Mouse (Mus musculus) lung, embryonic 16.5 days (tissue): ENCODE measurements around the gene Kif14. TPM values are rescaled to one million over a fixed set of nuclear protein-coding genes. Genes with fewer than 3 reads are reported as not detected.
A peak's percentile ranks its signal among the peaks of the same experiment; 100 is the strongest.
"Not testable (repeated sequence)": the region's sequence is repeated elsewhere in the genome, so short reads cannot be mapped to it uniquely, and the experiment has no call there.

Source experiments
- ATAC-seq: fragments of 200-750 bp; cut with Nextera tagmentation; 2 replicates; pipeline ENCODE4 v1.8.0; 2017; ENCODE audit warnings: low read depth, mild to moderate bottlenecking, moderate library complexity
- H3K27ac ChIP-seq: fragments of 300-500 bp; sonication (generic); 2 replicates; pipeline ENCODE4 v1.5.1; 2014; ENCODE audit warnings: mild to moderate bottlenecking, control low read depth, low read length
- H3K27me3 ChIP-seq: fragments of 300-500 bp; sonication (generic); 2 replicates; pipeline ENCODE4 v1.6.1; 2014; ENCODE audit warnings: low read depth, low read length, mixed read lengths; ENCODE audit not compliant: control insufficient read depth, insufficient read depth
- H3K36me3 ChIP-seq: fragments of 300-500 bp; sonication (generic); 2 replicates; pipeline ENCODE4 v1.6.1; 2014; ENCODE audit warnings: low read length; ENCODE audit not compliant: control insufficient read depth, insufficient read depth
- H3K4me1 ChIP-seq: fragments of 300-500 bp; sonication (generic); replicated peaks from 2 replicates; pipeline ENCODE4 v1.6.1; 2014; ENCODE audit warnings: low read length, mixed read lengths; ENCODE audit not compliant: control insufficient read depth, insufficient read depth
- H3K4me2 ChIP-seq: fragments of 300-500 bp; sonication (generic); 2 replicates; pipeline ENCODE4 v1.6.1; 2014; ENCODE audit warnings: low read depth, low read length, control low read depth
- H3K4me3 ChIP-seq: fragments of 300-500 bp; sonication (generic); 2 replicates; pipeline ENCODE4 v1.5.1; 2014; ENCODE audit warnings: mild to moderate bottlenecking, low read length, control low read depth
- H3K9ac ChIP-seq: fragments of 300-500 bp; sonication (generic); 2 replicates; pipeline ENCODE4 v1.6.1; 2014; ENCODE audit warnings: low read length, control low read depth
- H3K9me3 ChIP-seq: fragments of 300-500 bp; sonication (generic); 2 replicates; pipeline ENCODE4 v1.6.1; 2016; ENCODE audit warnings: low read length; ENCODE audit not compliant: control insufficient read depth
- WGBS: fragments of 180-500 bp; shearing (Covaris S2); extraction: QIAGEN DNeasy Blood & Tissue Kit; methylation state at CpG from one replicate; pipeline ENCODE4 v1.1.7; 2014; 5-methylcytosine and 5-hydroxymethylcytosine counted together
- polyA plus RNA-seq: library from polyadenylated mRNA; unstranded; fragments of >200 nt; fragmentation: Nextera tagmentation; extraction: Ambion mirVana; gene quantifications from 2 replicates; pipeline ENCODE4 v1.2.1, GENCODE M21; 2015

Gene Kif14
- polyA plus RNA-seq, 1 experiment from 2014 or later: 5.6 TPM

DNA sequence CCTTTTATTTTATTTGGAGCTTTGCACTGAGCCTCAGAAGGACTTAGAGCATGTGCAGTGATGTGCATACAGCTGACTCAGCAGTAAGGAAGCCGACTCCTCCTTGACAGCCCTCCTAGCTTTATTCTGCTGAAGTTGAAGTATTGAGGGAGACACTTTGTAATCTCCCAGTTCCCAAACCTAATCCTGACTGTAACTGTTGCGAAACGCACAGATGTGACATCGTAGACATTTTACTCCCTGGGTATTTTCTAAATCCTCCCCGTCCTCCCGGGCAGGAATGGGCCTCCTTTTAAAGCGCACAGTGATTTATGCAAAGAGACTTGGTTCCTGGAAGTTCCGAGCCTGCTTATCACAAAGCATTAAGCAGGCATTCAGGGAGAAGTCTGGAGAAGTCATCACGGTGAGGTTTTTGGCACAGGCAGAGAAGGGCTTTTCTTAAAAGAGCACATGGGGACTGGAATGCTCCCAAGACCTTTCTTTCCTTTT lies 74.3 kb downstream of the Kif14 start:
- no peak overlapping the region for H3K4me3 ChIP-seq
- H3K9me3 ChIP-seq: no peaks in the 10 kb centered on the region
- H3K4me1 ChIP-seq: peaks cover 3% of the 10 kb centered on the region; the same call in 1 of the 2 replicates
- H3K27me3 ChIP-seq: no peaks in the 10 kb centered on the region
- H3K4me2 ChIP-seq: no peak overlapping the region
- no peak overlapping the region; the same call in 1 of the 2 replicates for H3K27ac ChIP-seq
- H3K9ac ChIP-seq: no peak overlapping the region
- ATAC-seq: peak; percentile 43
- H3K36me3 ChIP-seq: no peaks in the 10 kb centered on the region
- WGBS: 18% methylated on average over 9 of the region's 9 CpGs

DNA sequence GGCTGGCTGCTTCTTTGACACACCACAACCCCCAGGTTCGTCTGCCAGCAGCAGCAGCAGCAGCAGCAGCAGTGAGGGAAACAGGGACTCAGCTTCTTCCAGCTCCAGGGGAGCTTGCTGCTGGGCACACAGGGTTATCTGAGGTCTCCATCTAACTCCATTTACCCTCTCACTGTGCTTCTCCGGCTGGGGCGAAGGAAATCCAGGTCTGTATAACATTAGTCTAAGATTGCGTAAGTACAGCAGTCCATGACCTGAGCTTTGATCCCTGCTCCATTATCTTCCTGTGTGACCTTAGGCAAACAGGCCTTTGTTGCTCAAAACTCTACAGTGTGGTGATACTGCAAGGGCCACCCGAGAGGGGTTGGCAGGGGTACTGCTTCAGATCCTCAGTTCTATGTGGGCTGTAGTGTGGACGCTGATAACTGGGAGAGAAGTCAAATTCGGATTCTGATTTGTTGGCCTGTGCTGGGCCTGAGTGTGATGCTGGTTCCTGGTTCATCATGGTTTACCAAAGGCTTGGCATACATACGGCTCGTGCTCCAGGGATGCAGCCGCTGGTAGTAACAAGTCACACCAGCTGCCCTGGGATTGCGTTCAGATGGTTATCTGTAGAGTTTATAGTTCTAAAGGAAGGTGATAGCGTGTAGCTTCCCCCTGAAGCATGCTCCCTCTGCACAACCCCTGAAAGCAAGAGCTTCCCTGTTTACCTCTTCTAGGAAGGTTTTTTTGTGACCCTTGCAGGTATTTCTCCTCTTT lies 75.7 kb downstream of the Kif14 start:
- no peak overlapping the region for H3K27ac ChIP-seq
- 48% methylated on average over 12 of the region's 12 CpGs for WGBS

DNA sequence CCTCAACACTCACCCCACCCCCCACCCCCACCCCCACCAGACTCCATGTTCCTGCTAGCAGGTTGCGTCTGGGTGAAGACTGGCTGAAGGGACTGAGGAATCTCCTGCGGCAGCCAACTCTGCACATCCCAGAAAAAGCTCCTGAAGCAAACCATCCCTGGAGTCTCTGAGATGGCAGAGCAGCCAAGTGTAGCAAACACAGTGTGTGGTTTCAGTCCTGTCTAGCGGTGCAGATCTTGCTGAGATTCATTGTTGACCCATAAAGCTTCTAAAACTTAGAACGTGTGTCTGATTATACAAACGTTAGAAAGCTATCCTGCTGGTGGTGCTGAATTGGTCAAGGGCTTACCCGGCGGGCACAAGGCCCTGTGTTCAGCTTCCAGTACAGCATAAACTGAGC lies 77.8 kb downstream of the Kif14 start:
- H3K4me3 ChIP-seq: no peak overlapping the region
- H3K4me1 ChIP-seq: peaks cover 3% of the 10 kb centered on the region; the same call in 1 of the 2 replicates
- no peak overlapping the region for H3K4me2 ChIP-seq
- no peak overlapping the region for H3K9ac ChIP-seq
- H3K27ac ChIP-seq: no peak overlapping the region
- no peak for ATAC-seq
- 39% methylated on average over 7 of the region's 7 CpGs for WGBS
- no peaks in the 10 kb centered on the region for H3K9me3 ChIP-seq
- H3K36me3 ChIP-seq: no peaks in the 10 kb centered on the region
- H3K27me3 ChIP-seq: no peaks in the 10 kb centered on the region

More for the DNA sequence above, 75.7 kb downstream of the Kif14 start:
- ATAC-seq: 0 out of 2 replicates have a peak, but pooled peaks have one; percentile 16
- Histone ChIP-seq H3K27me3 (no peaks in the 10 kb centered on the region), H3K9me3 (no peaks in the 10 kb centered on the region), H3K9ac (no peak overlapping the region), H3K36me3 (no peaks in the 10 kb centered on the region), H3K4me2 (no peak overlapping the region), H3K4me3 (no peak overlapping the region), H3K4me1 (peaks cover 3% of the 10 kb centered on the region; the same call in 1 of the 2 replicates)

DNA sequence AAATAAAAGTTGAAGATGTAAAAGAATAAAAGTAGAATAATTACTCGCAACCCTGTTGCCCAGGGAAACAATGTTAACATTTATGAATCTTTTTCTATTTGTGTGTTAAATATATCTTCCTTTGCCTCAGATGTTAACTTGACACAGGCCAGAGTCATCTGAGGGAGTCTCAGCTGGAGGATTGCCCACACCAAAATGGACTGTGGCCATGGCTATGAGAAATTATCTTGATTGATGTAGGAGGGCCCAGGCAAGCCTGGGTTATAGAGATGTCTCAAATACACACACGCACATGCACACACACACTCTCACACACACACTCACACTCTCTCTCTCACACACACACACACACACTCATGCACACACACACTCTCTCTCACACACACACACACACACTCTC lies 80.9 kb downstream of the Kif14 start:
- Histone ChIP-seq H3K27me3 (no peaks in the 10 kb centered on the region), H3K4me3 (no peak overlapping the region), H3K27ac (no peak overlapping the region), H3K4me1 (no peaks in the 10 kb centered on the region), H3K36me3 (no peaks in the 10 kb centered on the region), H3K9ac (no peak overlapping the region), H3K9me3 (no peaks in the 10 kb centered on the region), H3K4me2 (no peak overlapping the region)
- WGBS: 80% methylated on average over 2 of the region's 2 CpGs
- ATAC-seq: no peak

DNA sequence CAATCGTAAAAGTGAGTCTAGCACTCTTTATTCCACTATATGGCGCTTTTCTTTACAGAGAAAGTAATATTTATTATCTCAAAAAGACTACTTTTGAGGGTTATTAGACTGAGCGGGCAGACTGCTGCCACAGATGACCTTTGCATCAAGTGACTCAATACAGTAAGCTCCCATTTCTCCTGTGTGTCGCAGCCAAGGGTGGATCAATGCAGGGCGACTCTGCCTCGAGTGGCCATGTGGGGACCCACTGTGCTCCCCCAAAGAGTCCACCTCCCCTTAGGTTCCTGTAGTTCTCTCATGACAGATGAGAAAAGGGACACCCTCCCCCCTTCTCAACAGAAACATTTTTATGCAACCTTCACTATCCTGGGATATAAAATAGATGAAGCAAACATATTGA lies 84.1 kb downstream of the Kif14 start:
- Histone ChIP-seq H3K36me3 (no peaks in the 10 kb centered on the region), H3K4me3 (no peak overlapping the region), H3K4me1 (no peaks in the 10 kb centered on the region), H3K4me2 (no peak overlapping the region), H3K9me3 (no peaks in the 10 kb centered on the region), H3K27me3 (no peaks in the 10 kb centered on the region), H3K9ac (no peak overlapping the region), H3K27ac (no peak overlapping the region)
- WGBS: 91% methylated on average over 6 of the region's 6 CpGs
- ATAC-seq: no peak

DNA sequence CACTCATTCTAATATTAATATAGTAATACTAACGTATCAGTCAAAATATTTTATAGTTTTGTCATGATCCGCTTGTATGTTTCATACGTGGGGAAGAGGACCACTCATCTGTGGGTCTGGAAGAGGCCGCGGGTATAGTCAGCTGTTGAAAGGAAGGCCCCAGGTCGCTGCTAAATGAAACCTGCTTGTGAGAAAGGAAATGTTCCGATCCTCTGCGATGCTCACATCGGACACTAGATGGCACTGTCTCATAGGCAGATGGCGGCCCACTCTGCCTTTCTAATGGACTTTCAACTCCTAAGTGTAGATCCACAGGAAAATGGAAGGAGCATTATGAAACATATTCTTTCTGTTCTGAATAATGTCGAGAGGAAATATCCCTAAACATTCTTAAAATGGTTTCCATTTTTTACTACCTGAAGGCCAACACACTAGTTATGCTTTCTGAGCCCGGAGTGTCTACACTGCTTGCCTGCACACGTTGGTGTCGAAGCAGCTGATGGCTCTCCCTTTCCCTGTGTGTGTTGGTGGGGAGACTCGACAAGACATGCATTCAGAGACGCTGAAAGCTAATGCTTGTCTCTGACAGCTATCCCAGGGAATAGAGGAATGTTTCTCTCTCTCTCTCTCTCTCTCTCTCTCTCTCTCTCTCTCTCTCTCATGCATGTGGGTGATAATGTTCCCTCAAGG lies 84.9 kb downstream of the Kif14 start:
- peak; percentile 49 for ATAC-seq
- Histone ChIP-seq H3K4me1 (0 out of 2 replicates have a peak, but pooled peaks cover 2% of the 10 kb centered on the region), H3K9me3 (no peaks in the 10 kb centered on the region), H3K9ac (no peak overlapping the region), H3K27me3 (no peaks in the 10 kb centered on the region), H3K27ac (no peak overlapping the region), H3K36me3 (no peaks in the 10 kb centered on the region), H3K4me3 (no peak overlapping the region), H3K4me2 (no peak overlapping the region)
- 23% methylated on average over 16 of the region's 16 CpGs for WGBS

DNA sequence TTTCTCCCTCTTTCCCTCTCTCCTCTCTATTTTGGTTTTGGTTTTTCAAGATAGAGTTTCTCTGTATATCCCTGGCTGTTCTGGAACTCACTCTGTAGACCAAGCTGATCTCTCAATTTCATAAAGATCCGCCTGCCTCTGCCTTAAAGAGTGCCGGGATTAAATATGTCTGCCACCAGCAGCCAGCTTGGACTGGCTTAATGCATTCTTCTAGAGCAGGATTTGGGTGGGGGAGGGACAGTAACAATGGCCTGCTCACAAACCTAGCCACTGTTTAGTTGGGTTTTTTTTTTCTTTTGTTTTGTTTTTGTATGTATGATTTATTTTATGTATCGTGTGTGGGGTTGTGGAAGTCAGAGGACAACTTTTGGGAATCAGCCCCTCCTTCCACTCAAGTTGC lies 88.5 kb downstream of the Kif14 start:
- Histone ChIP-seq H3K9me3 (no peaks in the 10 kb centered on the region), H3K27me3 (no peaks in the 10 kb centered on the region), H3K36me3 (no peaks in the 10 kb centered on the region), H3K4me3 (no peak overlapping the region), H3K4me1 (peaks cover 11% of the 10 kb centered on the region), H3K27ac (no peak overlapping the region), H3K4me2 (no peak overlapping the region), H3K9ac (no peak overlapping the region)
- no peak for ATAC-seq
- WGBS: 77% methylated on average over 3 of the region's 3 CpGs

DNA sequence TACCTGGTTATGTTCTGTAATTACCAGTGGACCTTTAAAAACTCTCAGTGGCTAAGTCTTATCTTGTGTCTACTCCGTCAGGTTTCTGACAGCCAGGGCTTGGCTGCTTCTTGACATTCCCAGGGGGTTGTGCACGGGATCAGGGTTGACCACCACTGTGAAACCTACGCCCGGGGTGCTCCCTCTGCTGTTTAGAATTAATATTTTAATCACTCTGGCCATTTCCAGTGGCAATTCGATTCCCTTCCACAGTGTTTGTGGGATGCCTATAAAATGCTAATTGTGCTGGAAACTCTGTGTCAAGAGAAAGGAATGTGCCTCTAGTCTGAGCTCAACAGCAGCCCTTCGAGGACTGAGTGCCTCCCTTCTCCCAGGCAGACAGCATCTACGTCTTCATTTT lies 89.7 kb downstream of the Kif14 start:
- ATAC-seq: peak; percentile 59
- Histone ChIP-seq H3K9ac (no peak overlapping the region), H3K27ac (peak overlapping the region; percentile 33; the same call in 1 of the 2 replicates), H3K27me3 (no peaks in the 10 kb centered on the region), H3K4me2 (no peak overlapping the region), H3K36me3 (no peaks in the 10 kb centered on the region), H3K4me3 (no peak overlapping the region), H3K9me3 (no peaks in the 10 kb centered on the region), H3K4me1 (peaks cover 13% of the 10 kb centered on the region)
- 25% methylated on average over 7 of the region's 7 CpGs for WGBS

DNA sequence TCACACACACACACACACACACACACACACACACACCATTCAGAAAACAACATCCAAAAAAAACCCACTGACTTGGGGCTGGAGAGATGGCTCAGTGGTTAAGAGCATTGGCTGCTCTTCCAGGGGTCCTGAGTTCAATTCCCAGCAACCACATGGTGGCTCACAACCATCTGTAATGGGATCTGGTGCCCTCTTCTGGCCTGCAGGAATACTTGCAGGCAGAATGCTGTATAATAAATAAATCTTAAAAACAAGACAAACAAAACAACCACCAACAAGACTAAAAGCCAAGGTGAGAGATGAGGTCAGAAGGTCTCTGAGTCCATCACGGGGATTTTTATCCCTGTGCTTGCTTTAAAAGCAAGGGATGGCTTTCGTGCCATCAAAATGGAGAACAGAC lies 90.5 kb downstream of the Kif14 start:
- not testable (repeated sequence) for H3K9ac ChIP-seq, H3K4me3 ChIP-seq, H3K27ac ChIP-seq, H3K36me3 ChIP-seq, ATAC-seq, H3K27me3 ChIP-seq, H3K9me3 ChIP-seq, H3K4me2 ChIP-seq
- 94% methylated on average over 2 of the region's 2 CpGs for WGBS
- peaks cover 15% of the 10 kb centered on the region for H3K4me1 ChIP-seq
